Mouse (Mus musculus) C2C12 (cell line): ENCODE results near the gene Lyrm1. TPM values are rescaled to one million over a fixed set of nuclear protein-coding genes. Genes with fewer than 3 reads are reported as not detected.

ENCODE experiments used
- H3K27me3 ChIP-seq: one replicate; pipeline ENCODE4 v1.6.1; 2011; ENCODE audit not compliant: control insufficient read depth, insufficient read depth, insufficient read length
- H3K36me3 ChIP-seq: one replicate; pipeline ENCODE4 v1.6.1; 2011; ENCODE audit not compliant: control insufficient read depth, insufficient read depth
- H3K4me3 ChIP-seq: one replicate; pipeline ENCODE4 v1.5.1; 2011; ENCODE audit warnings: mild to moderate bottlenecking, control low read depth; ENCODE audit not compliant: poor library complexity, insufficient read depth, severe bottlenecking
- H3K79me2 ChIP-seq: one replicate; pipeline ENCODE4 v1.6.1; 2011; ENCODE audit not compliant: control insufficient read depth, insufficient read depth
- H3K79me3 ChIP-seq: one replicate; pipeline ENCODE4 v1.6.1; 2011; ENCODE audit warnings: low read depth, control low read depth
- H3ac ChIP-seq: one replicate; pipeline ENCODE3; 2011; ENCODE audit warnings: low read depth; ENCODE audit not compliant: control insufficient read depth, insufficient read length
- CEBPB ChIP-seq: IDR thresholded peaks from one replicate; pipeline ENCODE4 v1.6.1; 2011; ENCODE audit warnings: low read depth, mild to moderate bottlenecking, control low read depth, moderate library complexity
- CTCF ChIP-seq: IDR thresholded peaks from one replicate; pipeline ENCODE4 v1.5.1; 2011; ENCODE audit not compliant: control insufficient read depth, insufficient read depth, insufficient read length
- FOSL1 ChIP-seq: IDR thresholded peaks from one replicate; pipeline ENCODE4 v1.8.0; 2011; ENCODE audit warnings: mild to moderate bottlenecking, low read length; ENCODE audit not compliant: poor library complexity, insufficient read depth, severe bottlenecking
- MAX ChIP-seq: IDR thresholded peaks from one replicate; pipeline ENCODE4 v1.6.1; 2011; ENCODE audit warnings: mild to moderate bottlenecking, control low read depth
- MYOD1 ChIP-seq: IDR thresholded peaks from one replicate; pipeline ENCODE4 v1.6.1; 2011; ENCODE audit warnings: low read depth; ENCODE audit not compliant: control insufficient read depth, insufficient read length
- MYOG ChIP-seq: IDR thresholded peaks from one replicate; pipeline ENCODE4 v1.6.1; 2011; ENCODE audit not compliant: control insufficient read depth, insufficient read length; ENCODE audit errors: extremely low read depth
- USF1 ChIP-seq: IDR thresholded peaks from one replicate; pipeline ENCODE4 v1.6.1; 2011; ENCODE audit warnings: low read depth, mild to moderate bottlenecking, control low read depth, moderate library complexity
- polyA plus RNA-seq: library from polyadenylated mRNA; unstranded; fragments of >200 nt; fragmentation: generic; extraction: Trizol; gene quantifications from one replicate; pipeline ENCODE4 v1.2.1, GENCODE M21; 2012; ENCODE audit warnings: missing spikeins

Lyrm1 gene
- polyA plus RNA-seq, 1 experiment: 2.2 TPM

DNA sequence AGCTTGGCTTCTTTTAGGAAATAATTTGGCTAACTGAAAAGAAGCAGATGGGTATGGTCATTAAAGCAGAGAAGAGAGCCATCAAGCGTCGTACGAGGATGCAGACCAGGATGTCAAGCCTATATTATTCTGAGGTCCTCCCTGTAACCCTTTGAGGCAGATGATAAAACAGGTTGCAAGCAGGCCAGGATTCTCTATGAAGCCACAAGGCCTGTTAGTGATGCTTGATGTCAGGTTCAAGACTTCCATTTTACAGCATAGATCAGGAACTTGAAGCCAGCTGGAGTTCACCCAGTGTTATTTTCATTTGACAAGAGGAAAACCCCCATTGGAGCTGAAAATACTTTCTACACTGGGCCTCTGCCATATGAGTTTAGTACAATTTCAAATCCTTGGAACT lies 84.5 kb downstream of the Lyrm1 start:
- no peak overlapping the region for H3ac ChIP-seq
- H3K36me3 ChIP-seq: no peaks in the 10 kb centered on the region

DNA sequence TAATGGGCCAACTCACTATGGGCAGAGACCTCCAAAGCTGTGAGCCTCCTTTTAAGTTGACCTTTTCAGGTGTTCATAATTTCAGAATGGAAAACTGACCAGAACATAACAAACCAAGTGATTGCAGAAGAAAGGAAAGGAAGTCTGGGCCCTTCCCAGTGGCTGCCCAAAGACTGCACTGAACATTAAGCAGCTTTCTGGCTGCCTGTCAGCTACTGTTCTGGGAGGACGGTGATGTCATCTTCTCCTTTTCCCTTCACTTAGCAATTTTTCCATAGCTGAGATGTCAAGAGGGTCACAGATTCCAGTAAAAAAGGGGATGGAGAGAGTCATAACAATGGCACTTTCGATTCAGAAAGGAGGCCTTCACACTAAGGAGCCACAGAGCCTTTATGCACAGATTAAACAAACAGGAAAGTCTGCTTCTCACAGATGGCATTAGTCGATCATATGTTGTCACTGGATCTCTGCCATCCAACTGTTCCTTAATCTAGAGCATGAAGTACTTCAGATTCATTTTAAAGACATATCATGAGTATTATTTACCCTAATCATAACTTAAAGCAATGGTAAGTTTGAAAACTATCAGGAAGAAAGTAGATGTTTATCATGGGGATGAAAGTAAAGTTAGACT lies 89.7 kb downstream of the Lyrm1 start:
- Histone ChIP-seq H3K79me2 (no peaks in the 10 kb centered on the region), H3K4me3 (no peak overlapping the region), H3K79me3 (no peaks in the 10 kb centered on the region), H3K27me3 (no peaks in the 10 kb centered on the region), H3K36me3 (no peaks in the 10 kb centered on the region), H3ac (no peak overlapping the region)
- TF ChIP-seq MAX (no peak), USF1 (no peak), MYOD1 (no peak), FOSL1 (no peak), MYOG (no peak), CEBPB (no peak), CTCF (no peak)

More for the DNA sequence above, 84.5 kb downstream of the Lyrm1 start:
- Histone ChIP-seq H3K27me3 (no peaks in the 10 kb centered on the region), H3K79me3 (no peaks in the 10 kb centered on the region), H3K79me2 (no peaks in the 10 kb centered on the region), H3K4me3 (no peak overlapping the region)
- TF ChIP-seq FOSL1 (no peak), MAX (no peak), MYOG (no peak), CEBPB (no peak), USF1 (no peak), CTCF (no peak), MYOD1 (no peak)

DNA sequence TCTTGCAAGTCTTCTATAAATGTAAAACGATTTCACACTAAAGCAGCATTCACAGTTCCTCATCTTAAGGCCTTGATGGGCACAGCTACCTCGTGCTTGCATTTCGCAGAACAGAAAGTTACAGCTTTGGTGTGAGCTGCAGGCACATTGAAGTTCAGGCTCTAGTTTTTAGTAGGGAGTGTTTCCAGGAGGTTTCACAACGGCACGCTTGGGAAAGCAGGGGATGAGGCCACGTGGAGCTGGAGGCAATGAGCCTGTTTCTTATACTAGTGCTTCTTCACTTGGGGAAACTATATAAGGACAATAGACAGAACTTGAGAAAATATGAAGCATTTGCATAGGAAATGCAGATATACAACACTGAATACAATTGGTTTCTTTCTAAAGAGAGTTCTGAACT lies 101.4 kb downstream of the Lyrm1 start:
- H3K27me3 ChIP-seq: no peaks in the 10 kb centered on the region
- no peaks in the 10 kb centered on the region for H3K79me2 ChIP-seq
- H3K79me3 ChIP-seq: no peaks in the 10 kb centered on the region
- H3ac ChIP-seq: no peak overlapping the region
- TF ChIP-seq USF1 (no peak), CEBPB (no peak), MAX (no peak), FOSL1 (no peak), MYOD1 (no peak), CTCF (no peak)
- H3K36me3 ChIP-seq: no peaks in the 10 kb centered on the region
- no peak overlapping the region for H3K4me3 ChIP-seq

Other genes starting within 250 kb of the Lyrm1 start
- gene Acsm4, start 205.8 kb upstream of the Lyrm1 start, polyA plus RNA-seq: not detected
- 20.2 TPM for gene Thumpd1, start 175.1 kb upstream of the Lyrm1 start, polyA plus RNA-seq
- gene Acsm3, start 134.9 kb upstream of the Lyrm1 start, polyA plus RNA-seq: 0.02 TPM
- 3.5 TPM for gene Rexo5, start 101.9 kb upstream of the Lyrm1 start, polyA plus RNA-seq
- 3.3 TPM for gene Eri2, start 101.8 kb upstream of the Lyrm1 start, polyA plus RNA-seq
- 4.9 TPM for gene Dcun1d3, start 437 bp downstream of the Lyrm1 start, polyA plus RNA-seq
- not detected for gene Dnah3, start 199.4 kb downstream of the Lyrm1 start, polyA plus RNA-seq
- gene Tmem159, start 206.5 kb downstream of the Lyrm1 start, polyA plus RNA-seq: 6.0 TPM
- gene Zp2, start 249.4 kb downstream of the Lyrm1 start, polyA plus RNA-seq: not detected